Mouse (Mus musculus) cerebellum, adult 8-10 months (tissue): Measurements from ENCODE around the gene Erp44.

Source experiments
- DNase-seq: peaks from one replicate; pipeline ENCODE4 v3.0.0; 2022

Gene Erp44

GRCm38 (mm10) chr4:48226800-48227199 is 52.6 kb downstream of the Erp44 start:
- DNase-seq = no peak

GRCm38 (mm10) chr4:48225604-48226003 is 53.8 kb downstream of the Erp44 start:
- DNase-seq = no peak

GRCm38 (mm10) chr4:48225173-48225572 is 54.2 kb downstream of the Erp44 start:
- DNase-seq = peak; percentile 78

GRCm38 (mm10) chr4:48203564-48203963 is 75.8 kb downstream of the Erp44 start:
- DNase-seq = peak; percentile 45

GRCm38 (mm10) chr4:48198447-48198846 is 80.9 kb downstream of the Erp44 start:
- DNase-seq = no peak

- DNase-seq = no peak
Observed at GRCm38 (mm10) chr4:48197925-48198324, 81.4 kb downstream of the Erp44 start.

GRCm38 (mm10) chr4:48182115-48182806 is 97.1 kb downstream of the Erp44 start:
- DNase-seq = no peak

- DNase-seq = no peak
Observed at GRCm38 (mm10) chr4:48181366-48181765, 98.0 kb downstream of the Erp44 start.

GRCm38 (mm10) chr4:48180922-48181321 is 98.4 kb downstream of the Erp44 start:
- DNase-seq = no peak

- no peak for DNase-seq
Observed at GRCm38 (mm10) chr4:48175666-48176065, 103.7 kb downstream of the Erp44 start.

- DNase-seq = no peak
Observed at GRCm38 (mm10) chr4:48163851-48164250, 115.5 kb downstream of the Erp44 start.

GRCm38 (mm10) chr4:48160386-48160785 is 119.0 kb downstream of the Erp44 start:
- DNase-seq = no peak

GRCm38 (mm10) chr4:48155864-48156263 is 123.5 kb downstream of the Erp44 start:
- no peak for DNase-seq

GRCm38 (mm10) chr4:48153229-48153628 is 126.1 kb downstream of the Erp44 start:
- no peak for DNase-seq

- DNase-seq = no peak
Observed at GRCm38 (mm10) chr4:48149492-48149891, 129.9 kb downstream of the Erp44 start.
